ENCODE assay signal across 9 mouse cellular contexts in genomic region chr4:154170021-154170420, GRCm38 (mm10). TPM values are rescaled to one million over a fixed set of nuclear protein-coding genes. Genes with fewer than 3 reads are reported as not detected.
DNase-seq lines count a peak whose midpoint lies in the region; ATAC-seq lines count a peak whose summit lies in the region.
"Had no signal": no experiment of that assay in that cellular context is flagged by ENCODE, and none has a peak within 500 bp of the region (broad histone marks: within the 10 kb centered on the region; RNA-seq: fewer than 3 reads in every experiment).

No protein-coding gene starts in this region.

- H3K9ac ChIP-seq in heart, embryonic 16.5 days (ENCODE audit: low read length), result peak overlapping the region; percentile 37; the same call in 1 of the 2 replicates
- peak overlapping the region; percentile 37; the same call in 1 of the 2 replicates for H3K9ac ChIP-seq in embryonic facial prominence, embryonic 11.5 days (replicated peaks; ENCODE audit: low read length)
- H3K9ac ChIP-seq in hindbrain, embryonic 16.5 days (ENCODE audit: low read depth, low read length), result peak overlapping the region; percentile 64
- H3K9ac ChIP-seq in midbrain, embryonic 12.5 days (replicated peaks), result peak overlapping the region; percentile 68

- ATAC-seq in heart, embryonic 16.5 days (replicated peaks; ENCODE audit: extremely low read depth, insufficient read depth, low FRiP score), result no peak
- peak; percentile 10; the same call in 1 of the 2 replicates for ATAC-seq in embryonic facial prominence, embryonic 11.5 days (replicated peaks; ENCODE audit: insufficient number of reproducible peaks, low FRiP score, low TSS enrichment, low read depth)
- ATAC-seq in hindbrain, embryonic 16.5 days, result no peak
- peak; percentile 24; the same call in 1 of the 2 replicates for ATAC-seq in midbrain, embryonic 12.5 days (ENCODE audit: low FRiP score, low read depth)
- ATAC-seq in CD4-positive, CD25-positive, alpha-beta regulatory T cell, adult 4 months, result no peak

- H3K27ac ChIP-seq in heart, embryonic 16.5 days (ENCODE audit: low read length), result no peak overlapping the region
- no peak overlapping the region for H3K27ac ChIP-seq in embryonic facial prominence, embryonic 11.5 days (replicated peaks; ENCODE audit: low read depth, low read length)
- H3K27ac ChIP-seq in hindbrain, embryonic 16.5 days (ENCODE audit: low read depth, low read length), result no peak overlapping the region
- no peak overlapping the region for H3K27ac ChIP-seq in midbrain, embryonic 12.5 days (replicated peaks)

- no peak for DNase-seq in heart, postnatal 14 days
- no peak for DNase-seq in embryonic facial prominence, embryonic 11.5 days (ENCODE audit: low spot score)
- DNase-seq in cerebellum, adult 8-10 months, result no peak
- no peak for DNase-seq in embryo, embryonic 10 days (ENCODE audit: low spot score)

- H3K4me3 ChIP-seq in heart, embryonic 16.5 days (ENCODE audit: low read length), result peak overlapping the region; percentile 56
- peak overlapping the region; percentile 70 for H3K4me3 ChIP-seq in embryonic facial prominence, embryonic 11.5 days (ENCODE audit: low read depth, low read length)
- H3K4me3 ChIP-seq in hindbrain, embryonic 16.5 days (ENCODE audit: low read length), result peak overlapping the region; percentile 53
- peak overlapping the region; percentile 63 for H3K4me3 ChIP-seq in midbrain, embryonic 12.5 days
- H3K4me3 ChIP-seq: myocyte had no signal

- H3K4me2 ChIP-seq in heart, embryonic 16.5 days (ENCODE audit: low read depth, low read length), result peak overlapping the region; percentile 76
- peak overlapping the region; percentile 95 for H3K4me2 ChIP-seq in embryonic facial prominence, embryonic 11.5 days (ENCODE audit: low read depth, low read length)
- H3K4me2 ChIP-seq in hindbrain, embryonic 16.5 days (ENCODE audit: low read length), result peak overlapping the region; percentile 97
- peak overlapping the region; percentile 98 for H3K4me2 ChIP-seq in midbrain, embryonic 12.5 days (replicated peaks)

- WGBS in heart, embryonic 16.5 days, result 2% methylated on average over 15 of the region's 15 CpGs
- WGBS in embryonic facial prominence, embryonic 11.5 days, result under 1% methylated on average over 15 of the region's 15 CpGs
- 1% methylated on average over 15 of the region's 15 CpGs for WGBS in hindbrain, embryonic 16.5 days
- WGBS in midbrain, embryonic 12.5 days, result 1% methylated on average over 15 of the region's 15 CpGs

- H3K9me3 ChIP-seq in heart, embryonic 16.5 days (replicated peaks; ENCODE audit: control insufficient read depth, low read length), result no peaks in the 10 kb centered on the region
- no peaks in the 10 kb centered on the region for H3K9me3 ChIP-seq in embryonic facial prominence, embryonic 11.5 days (replicated peaks; ENCODE audit: control insufficient read depth, low read length)
- no peaks in the 10 kb centered on the region for H3K9me3 ChIP-seq in hindbrain, embryonic 16.5 days (ENCODE audit: control insufficient read depth, low read length)
- H3K9me3 ChIP-seq in midbrain, embryonic 12.5 days, result no peaks in the 10 kb centered on the region

- intact Hi-C loops in heart, postnatal 14 days (cut with DNase I), result no loop called here

- peaks cover 49% of the 10 kb centered on the region for H3K27me3 ChIP-seq in heart, embryonic 16.5 days (ENCODE audit: control insufficient read depth, insufficient read depth, low read length)
- peaks cover 11% of the 10 kb centered on the region; the same call in 1 of the 2 replicates for H3K27me3 ChIP-seq in embryonic facial prominence, embryonic 11.5 days (ENCODE audit: control insufficient read depth, insufficient read depth, low read length)
- H3K27me3 ChIP-seq in hindbrain, embryonic 16.5 days (replicated peaks; ENCODE audit: control insufficient read depth, insufficient read depth, low read length), result peaks cover 27% of the 10 kb centered on the region
- H3K27me3 ChIP-seq in midbrain, embryonic 12.5 days, result peaks cover 67% of the 10 kb centered on the region

- H3K4me1 ChIP-seq in heart, embryonic 16.5 days (ENCODE audit: control insufficient read depth, insufficient read depth, low read length), result peaks cover 13% of the 10 kb centered on the region
- peaks cover 16% of the 10 kb centered on the region for H3K4me1 ChIP-seq in embryonic facial prominence, embryonic 11.5 days (ENCODE audit: control insufficient read depth, insufficient read depth, low read length)
- peaks cover 16% of the 10 kb centered on the region for H3K4me1 ChIP-seq in hindbrain, embryonic 16.5 days (ENCODE audit: control insufficient read depth, insufficient read depth, low read depth, low read length)
- H3K4me1 ChIP-seq in midbrain, embryonic 12.5 days, result peaks cover 35% of the 10 kb centered on the region

- no peaks in the 10 kb centered on the region for H3K36me3 ChIP-seq in heart, embryonic 16.5 days (ENCODE audit: control insufficient read depth, insufficient read depth)
- no peaks in the 10 kb centered on the region for H3K36me3 ChIP-seq in embryonic facial prominence, embryonic 11.5 days (replicated peaks; ENCODE audit: control insufficient read depth, insufficient read depth, low read depth, low read length)
- no peaks in the 10 kb centered on the region for H3K36me3 ChIP-seq in hindbrain, embryonic 16.5 days (ENCODE audit: control insufficient read depth, insufficient read depth, low read length)
- H3K36me3 ChIP-seq in midbrain, embryonic 12.5 days, result no peaks in the 10 kb centered on the region

RNA-seq across cellular contexts. Expression of gene Megf6, which starts 0.5 kb away (rescaled TPM):
- polyA plus RNA-seq in heart, embryonic 16.5 days (2015; fragmentation: Nextera tagmentation; extraction: Ambion mirVana), result 33.8 and 38.8 TPM in 2 replicates
- total RNA-seq in heart, postnatal 14 days (2021), result 10 to 100 TPM; 18.2 to 20.6 TPM
- 17.6 and 22.9 TPM in 2 replicates for polyA plus RNA-seq in embryonic facial prominence, embryonic 11.5 days (2014; fragmentation: Nextera tagmentation; extraction: Ambion mirVana)
- polyA plus RNA-seq in hindbrain, embryonic 16.5 days (2015; fragmentation: Nextera tagmentation; extraction: Ambion mirVana), result 10.3 and 11.0 TPM in 2 replicates
- 21.3 and 29.5 TPM in 2 replicates for polyA plus RNA-seq in midbrain, embryonic 12.5 days (2016; fragmentation: Nextera tagmentation; extraction: Ambion mirVana)
- polyA plus RNA-seq in CD4-positive, CD25-positive, alpha-beta regulatory T cell, adult 4 months (2017; shearing (Covaris generic)), result not detected
- polyA plus RNA-seq: myocyte had no signal

RNA-seq across cellular contexts. Expression of gene Tprgl, which starts 9.6 kb away (rescaled TPM):
- 143 and 147 TPM in 2 replicates for polyA plus RNA-seq in heart, embryonic 16.5 days (2015; fragmentation: Nextera tagmentation; extraction: Ambion mirVana)
- total RNA-seq in heart, postnatal 14 days (2021), result 100 to 1,000 TPM; 121 to 126 TPM
- polyA plus RNA-seq in embryonic facial prominence, embryonic 11.5 days (2014; fragmentation: Nextera tagmentation; extraction: Ambion mirVana), result 117 and 134 TPM in 2 replicates
- 227 and 242 TPM in 2 replicates for polyA plus RNA-seq in hindbrain, embryonic 16.5 days (2015; fragmentation: Nextera tagmentation; extraction: Ambion mirVana)
- 149 and 164 TPM in 2 replicates for polyA plus RNA-seq in midbrain, embryonic 12.5 days (2016; fragmentation: Nextera tagmentation; extraction: Ambion mirVana)
- polyA plus RNA-seq in CD4-positive, CD25-positive, alpha-beta regulatory T cell, adult 4 months (2017; shearing (Covaris generic)), result 10 to 100 TPM; 11.4 to 28.4 TPM

RNA-seq across cellular contexts. Expression of gene Wrap73, which starts 27.8 kb away (rescaled TPM):
- 23.5 and 24.4 TPM in 2 replicates for polyA plus RNA-seq in heart, embryonic 16.5 days (2015; fragmentation: Nextera tagmentation; extraction: Ambion mirVana)
- 10 to 100 TPM; 12.6 to 13.5 TPM for total RNA-seq in heart, postnatal 14 days (2021)
- 47.4 and 50.0 TPM in 2 replicates for polyA plus RNA-seq in embryonic facial prominence, embryonic 11.5 days (2014; fragmentation: Nextera tagmentation; extraction: Ambion mirVana)
- 45.2 and 45.4 TPM in 2 replicates for polyA plus RNA-seq in hindbrain, embryonic 16.5 days (2015; fragmentation: Nextera tagmentation; extraction: Ambion mirVana)
- 46.9 and 52.5 TPM in 2 replicates for polyA plus RNA-seq in midbrain, embryonic 12.5 days (2016; fragmentation: Nextera tagmentation; extraction: Ambion mirVana)
- 10 to 100 TPM; 27.0 to 28.9 TPM for polyA plus RNA-seq in CD4-positive, CD25-positive, alpha-beta regulatory T cell, adult 4 months (2017; shearing (Covaris generic))

RNA-seq across cellular contexts. Expression of gene Trp73, which starts 30.0 kb away (rescaled TPM):
- 0.20 and 0.31 TPM in 2 replicates for polyA plus RNA-seq in heart, embryonic 16.5 days (2015; fragmentation: Nextera tagmentation; extraction: Ambion mirVana)
- under 1 TPM; 0.05 to 0.07 TPM for total RNA-seq in heart, postnatal 14 days (2021)
- 0.84 and 1.1 TPM in 2 replicates for polyA plus RNA-seq in embryonic facial prominence, embryonic 11.5 days (2014; fragmentation: Nextera tagmentation; extraction: Ambion mirVana)
- polyA plus RNA-seq in hindbrain, embryonic 16.5 days (2015; fragmentation: Nextera tagmentation; extraction: Ambion mirVana), result 0.84 and 1.3 TPM in 2 replicates
- polyA plus RNA-seq in midbrain, embryonic 12.5 days (2016; fragmentation: Nextera tagmentation; extraction: Ambion mirVana), result 0.47 and 0.84 TPM in 2 replicates
- not detected for polyA plus RNA-seq in CD4-positive, CD25-positive, alpha-beta regulatory T cell, adult 4 months (2017; shearing (Covaris generic))
- polyA plus RNA-seq: myocyte had no signal

Comparison
In these comparisons a context has a peak if more than half of its experiments do, and no peak if none do; other contexts are left out.
1. ATAC-seq: peak in embryonic facial prominence, embryonic 11.5 days (single experiment) and midbrain, embryonic 12.5 days (single experiment); none in heart, embryonic 16.5 days (single experiment), hindbrain, embryonic 16.5 days (single experiment) and CD4-positive, CD25-positive, alpha-beta regulatory T cell, adult 4 months (single experiment).
2. Peak in every context shown above with its lines, with median percentiles within 50 percentile points of each other: H3K4me2 ChIP-seq, H3K4me3 ChIP-seq and H3K9ac ChIP-seq.